Mouse (Mus musculus) limb, embryonic 15.5 days (tissue): ENCODE measurements around the gene Olfr1025-ps1. TPM values are rescaled to one million over a fixed set of nuclear protein-coding genes. Genes with fewer than 3 reads are reported as not detected.

Experiments
- ATAC-seq: fragments of 200-750 bp; cut with Nextera tagmentation; 2 replicates; pipeline ENCODE4 v1.8.0; 2017; ENCODE audit warnings: low read depth, moderate TSS enrichment; ENCODE audit not compliant: insufficient number of reproducible peaks, low FRiP score, low TSS enrichment
- H3K27ac ChIP-seq: fragments of 300-500 bp; sonication (generic); 2 replicates; pipeline ENCODE4 v1.5.1; 2015; ENCODE audit warnings: moderate library complexity, mild to moderate bottlenecking, inconsistent platforms
- H3K27me3 ChIP-seq: fragments of 300-500 bp; sonication (generic); 2 replicates; pipeline ENCODE4 v1.6.1; 2015; ENCODE audit warnings: inconsistent platforms
- H3K36me3 ChIP-seq: fragments of 300-500 bp; sonication (generic); 2 replicates; pipeline ENCODE4 v1.6.1; 2015; ENCODE audit warnings: inconsistent platforms
- H3K4me1 ChIP-seq: fragments of 300-500 bp; sonication (generic); 2 replicates; pipeline ENCODE4 v1.6.1; 2015; ENCODE audit warnings: inconsistent platforms
- H3K4me2 ChIP-seq: fragments of 300-500 bp; sonication (generic); 2 replicates; pipeline ENCODE4 v1.6.1; 2015; ENCODE audit warnings: mild to moderate bottlenecking, inconsistent platforms
- H3K4me3 ChIP-seq: fragments of 300-500 bp; sonication (generic); 2 replicates; pipeline ENCODE4 v1.5.1; 2015; ENCODE audit warnings: mild to moderate bottlenecking, inconsistent platforms
- H3K9ac ChIP-seq: fragments of 300-500 bp; sonication (generic); 2 replicates; pipeline ENCODE4 v1.6.1; 2015; ENCODE audit warnings: inconsistent platforms
- H3K9me3 ChIP-seq: fragments of 300-500 bp; sonication (generic); 2 replicates; pipeline ENCODE4 v1.6.1; 2016; ENCODE audit warnings: inconsistent platforms
- WGBS: fragments of 180-500 bp; shearing (Covaris S2); methylation state at CpG from one replicate; pipeline ENCODE4 v1.1.7; 2015; 5-methylcytosine and 5-hydroxymethylcytosine counted together
- polyA plus RNA-seq: library from polyadenylated mRNA; unstranded; fragments of >200 nt; fragmentation: Nextera tagmentation; extraction: Ambion mirVana; gene quantifications from 2 replicates; pipeline ENCODE4 v1.2.1, GENCODE M21; 2015

The Olfr1025-ps1 gene
- not detected in 2 replicates for polyA plus RNA-seq

DNA sequence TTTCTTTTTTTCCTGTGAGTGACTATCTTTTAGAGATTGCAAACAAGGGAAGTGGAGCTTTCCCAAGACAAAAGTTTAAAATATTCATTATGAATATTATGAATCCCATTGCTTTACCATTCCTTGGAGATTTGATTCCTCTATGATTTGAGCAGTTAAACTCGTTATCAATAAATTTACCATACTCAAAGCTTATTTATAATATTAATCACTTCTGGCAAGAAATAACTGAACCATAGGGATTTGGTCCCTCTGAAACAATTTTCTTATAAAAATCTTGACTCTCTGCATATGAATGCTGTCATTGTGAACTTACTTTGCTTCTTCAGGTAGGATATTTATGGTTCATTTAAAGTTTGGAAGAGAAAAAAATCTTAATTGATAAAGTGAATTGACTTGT is at the start of gene Olfr1025-ps1:
Gene Olfr1025-ps1 (plus strand): TSS at position 301 of the 400 bp plus-strand sequence.
- no peak within 1 kb of the TSS for H3K27ac ChIP-seq
- H3K4me3 ChIP-seq, result no peak within 1 kb of the TSS
- H3K4me1 ChIP-seq, result no peaks in the 10 kb centered on the region
- no peak for ATAC-seq
- no peak within 1 kb of the TSS for H3K4me2 ChIP-seq
- no peaks in the 10 kb centered on the region for H3K27me3 ChIP-seq
- no peaks in the 10 kb centered on the region for H3K9me3 ChIP-seq
- WGBS, result 49% methylated on average over 1 of the region's 1 CpGs
- no peak within 1 kb of the TSS for H3K9ac ChIP-seq
- no peaks in the 10 kb centered on the region for H3K36me3 ChIP-seq

DNA sequence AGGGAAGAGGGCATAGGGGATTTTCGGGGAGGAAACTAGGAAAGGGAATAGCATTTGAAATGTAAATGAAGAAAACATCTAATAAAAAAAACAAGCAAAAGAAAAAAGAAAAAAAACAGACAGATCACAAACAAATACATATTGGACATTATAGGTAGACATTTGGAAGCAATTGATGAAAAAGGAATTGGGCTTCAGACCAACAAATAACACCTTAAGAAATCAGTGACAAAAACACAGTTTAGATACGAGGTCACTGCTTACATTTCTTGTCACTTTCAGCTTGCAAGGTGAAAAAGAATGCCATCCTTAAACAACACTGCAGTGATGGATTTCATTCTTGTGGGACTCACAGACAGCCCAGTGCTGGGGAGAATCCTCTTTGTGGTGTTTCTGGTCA is 46.7 kb upstream of the Olfr1025-ps1 start, which contains the start of gene Olfr1022:
Gene Olfr1022 (plus strand): TSS at position 301 of the 400 bp plus-strand sequence.
- no peak within 1 kb of the TSS for H3K27ac ChIP-seq
- H3K4me2 ChIP-seq, result no peak within 1 kb of the TSS
- H3K9me3 ChIP-seq, result no peaks in the 10 kb centered on the region
- no peak for ATAC-seq
- WGBS, result 43% methylated on average over 2 of the region's 2 CpGs
- H3K27me3 ChIP-seq, result no peaks in the 10 kb centered on the region
- H3K4me3 ChIP-seq, result no peak within 1 kb of the TSS
- H3K9ac ChIP-seq, result no peak within 1 kb of the TSS
- H3K4me1 ChIP-seq, result no peaks in the 10 kb centered on the region
- H3K36me3 ChIP-seq, result no peaks in the 10 kb centered on the region

DNA sequence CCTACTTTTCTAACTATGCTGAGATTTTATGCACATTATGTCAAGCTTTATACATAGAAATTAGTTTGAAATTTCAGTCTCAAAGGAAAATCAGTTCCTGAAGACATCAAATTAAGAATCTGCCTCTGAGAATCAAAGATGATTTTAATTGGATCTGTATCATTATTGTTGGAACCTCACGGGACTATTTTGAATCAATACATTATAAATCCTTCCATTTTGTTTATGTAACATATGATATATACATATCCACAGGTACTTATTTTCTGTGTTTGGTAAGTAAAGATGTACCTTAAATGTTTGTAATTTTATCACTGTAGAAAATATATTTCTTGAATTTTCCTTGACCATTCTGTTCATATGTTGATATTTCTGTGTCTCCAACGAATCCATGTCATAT is 29.7 kb upstream of the Olfr1025-ps1 start, which contains the start of gene Olfr1023:
Gene Olfr1023 (plus strand): TSS at position 301 of the 400 bp plus-strand sequence.
- H3K27me3 ChIP-seq, result no peaks in the 10 kb centered on the region
- WGBS, result 79% methylated on average over 2 of the region's 2 CpGs
- H3K4me1 ChIP-seq, result no peaks in the 10 kb centered on the region
- no peaks in the 10 kb centered on the region for H3K36me3 ChIP-seq
- no peak for ATAC-seq
- no peaks in the 10 kb centered on the region for H3K9me3 ChIP-seq
- H3K4me2 ChIP-seq, result no peak within 1 kb of the TSS
- no peak within 1 kb of the TSS for H3K9ac ChIP-seq
- H3K27ac ChIP-seq, result no peak within 1 kb of the TSS
- H3K4me3 ChIP-seq, result no peak within 1 kb of the TSS

DNA sequence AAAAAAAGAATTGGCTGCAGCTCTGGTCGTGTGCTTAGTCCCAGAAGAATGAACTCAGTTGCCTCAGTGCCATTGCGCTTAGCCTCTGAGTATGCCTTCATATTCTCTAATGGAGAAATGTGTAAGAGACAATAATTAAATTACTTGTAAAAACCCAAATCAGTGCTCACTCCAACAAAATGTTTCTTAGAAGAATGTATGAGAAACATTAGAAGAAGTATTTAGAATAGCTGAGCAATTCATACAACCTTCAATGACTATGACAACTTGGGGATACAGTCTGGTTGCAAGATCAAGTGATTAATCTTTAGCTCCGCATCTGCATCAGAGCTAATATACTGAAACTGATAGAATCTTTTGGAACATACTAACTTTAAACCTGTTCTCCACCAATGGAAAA is 10.0 kb upstream of the Olfr1025-ps1 start, which contains the start of gene Olfr1024:
Gene Olfr1024 (minus strand): TSS at position 101 of the 400 bp plus-strand sequence.
- no peaks in the 10 kb centered on the region for H3K36me3 ChIP-seq
- 83% methylated on average over 3 of the region's 3 CpGs for WGBS
- no peaks in the 10 kb centered on the region for H3K27me3 ChIP-seq
- no peak within 1 kb of the TSS for H3K4me2 ChIP-seq
- no peak for ATAC-seq
- H3K4me1 ChIP-seq, result no peaks in the 10 kb centered on the region
- H3K9me3 ChIP-seq, result no peaks in the 10 kb centered on the region
- no peak within 1 kb of the TSS for H3K4me3 ChIP-seq
- H3K27ac ChIP-seq, result no peak within 1 kb of the TSS
- no peak within 1 kb of the TSS for H3K9ac ChIP-seq

DNA sequence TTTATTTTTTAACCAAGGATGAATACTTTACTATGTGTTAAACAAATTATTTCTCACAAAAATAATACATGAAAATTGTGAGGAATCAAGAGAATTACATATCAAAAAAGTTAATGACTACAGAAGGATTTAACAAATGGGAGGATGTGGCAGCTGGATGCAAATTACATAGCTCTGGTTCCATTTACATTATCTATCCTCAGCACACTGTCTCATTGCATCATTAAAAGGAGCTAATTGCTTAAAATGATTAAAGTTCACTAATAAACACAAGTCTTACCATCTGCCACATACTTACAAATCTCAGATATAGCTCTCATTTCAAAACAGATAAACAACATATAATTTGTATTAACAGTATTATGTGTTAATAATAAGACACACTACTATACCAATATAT is 1.8 kb upstream of the Olfr1025-ps1 start:
- Histone ChIP-seq H3K4me1 (no peaks in the 10 kb centered on the region), H3K9me3 (no peaks in the 10 kb centered on the region), H3K4me2 (no peak overlapping the region), H3K36me3 (no peaks in the 10 kb centered on the region), H3K4me3 (no peak overlapping the region), H3K27ac (no peak overlapping the region), H3K9ac (no peak overlapping the region), H3K27me3 (no peaks in the 10 kb centered on the region)
- no peak for ATAC-seq

DNA sequence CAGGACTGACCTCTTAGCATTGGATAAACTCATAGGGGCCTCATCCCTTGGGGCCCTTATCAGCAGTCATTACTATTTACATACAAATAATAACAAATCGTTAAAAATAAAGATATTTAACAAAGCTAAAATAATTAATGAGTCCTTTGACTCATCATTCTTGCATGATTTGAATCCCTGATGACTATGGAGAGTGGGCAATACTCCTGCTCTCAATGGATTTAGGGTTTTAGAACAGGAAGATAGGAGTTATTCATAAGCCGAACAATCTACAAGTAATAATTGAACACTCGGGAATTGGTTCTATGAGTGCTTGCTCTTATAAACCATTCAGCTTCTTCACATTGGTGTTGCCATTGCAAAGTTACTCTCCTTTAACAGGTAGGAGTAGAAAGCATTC is 6.3 kb downstream of the Olfr1025-ps1 start, which contains the start of gene Olfr1026:
Gene Olfr1026 (plus strand): TSS at position 301 of the 400 bp plus-strand sequence.
- H3K36me3 ChIP-seq, result no peaks in the 10 kb centered on the region
- no peak for ATAC-seq
- no peak within 1 kb of the TSS for H3K4me3 ChIP-seq
- H3K27ac ChIP-seq, result no peak within 1 kb of the TSS
- H3K27me3 ChIP-seq, result no peaks in the 10 kb centered on the region
- no peaks in the 10 kb centered on the region for H3K9me3 ChIP-seq
- 85% methylated on average over 3 of the region's 3 CpGs for WGBS
- no peaks in the 10 kb centered on the region for H3K4me1 ChIP-seq
- H3K9ac ChIP-seq, result no peak within 1 kb of the TSS
- H3K4me2 ChIP-seq, result no peak within 1 kb of the TSS

DNA sequence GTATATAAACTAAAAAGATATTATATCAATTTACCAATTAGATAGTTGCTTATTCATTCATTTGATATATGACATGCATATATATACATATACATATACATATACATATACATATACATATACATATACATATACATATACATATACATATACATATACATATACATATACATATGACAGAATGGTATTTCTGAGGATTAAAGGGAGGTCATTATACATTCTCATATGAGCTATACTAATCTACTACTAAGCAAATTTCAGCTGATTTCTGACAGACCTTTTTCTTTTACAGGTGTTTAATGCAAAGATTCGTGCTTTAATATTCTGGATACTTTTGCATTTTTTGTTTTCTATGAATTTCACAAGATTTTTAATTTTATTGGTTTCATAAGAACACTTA is 35.1 kb downstream of the Olfr1025-ps1 start, which contains the start of gene Olfr1028:
Gene Olfr1028 (plus strand): TSS at position 301 of the 400 bp plus-strand sequence.
- WGBS, result 78% methylated on average over 1 of the region's 1 CpGs
- no peak for ATAC-seq

More for the DNA sequence above, 35.1 kb downstream of the Olfr1025-ps1 start, which contains the start of gene Olfr1028:
- no peak within 1 kb of the TSS for H3K4me2 ChIP-seq
- H3K4me3 ChIP-seq, result no peak within 1 kb of the TSS
- H3K4me1 ChIP-seq, result no peaks in the 10 kb centered on the region
- H3K27ac ChIP-seq, result no peak within 1 kb of the TSS
- H3K36me3 ChIP-seq, result no peaks in the 10 kb centered on the region
- no peaks in the 10 kb centered on the region for H3K27me3 ChIP-seq
- H3K9ac ChIP-seq, result no peak within 1 kb of the TSS
- H3K9me3 ChIP-seq, result no peaks in the 10 kb centered on the region

Other genes starting within 250 kb of the Olfr1025-ps1 start
- not detected in 2 replicates for gene Olfr1006, start 236.4 kb upstream of the Olfr1025-ps1 start, polyA plus RNA-seq
- gene Olfr1008, start 225.8 kb upstream of the Olfr1025-ps1 start, polyA plus RNA-seq, result not detected in 2 replicates
- gene Olfr1009, start 199.8 kb upstream of the Olfr1025-ps1 start, polyA plus RNA-seq, result not detected in 2 replicates
- gene Olfr1012, start 152.4 kb upstream of the Olfr1025-ps1 start, polyA plus RNA-seq, result not detected in 2 replicates
- gene Olfr1013, start 148.1 kb upstream of the Olfr1025-ps1 start, polyA plus RNA-seq, result not detected in 2 replicates
- gene Olfr1014, start 142.5 kb upstream of the Olfr1025-ps1 start, polyA plus RNA-seq, result not detected in 2 replicates
- gene Olfr1015, start 133.2 kb upstream of the Olfr1025-ps1 start, polyA plus RNA-seq, result not detected in 2 replicates
- gene Olfr1016, start 112.6 kb upstream of the Olfr1025-ps1 start, polyA plus RNA-seq, result not detected in 2 replicates
- gene Olfr1018, start 96.7 kb upstream of the Olfr1025-ps1 start, polyA plus RNA-seq, result not detected in 2 replicates
- gene Olfr1019, start 69.7 kb upstream of the Olfr1025-ps1 start, polyA plus RNA-seq, result not detected in 2 replicates
- gene Olfr1020, start 68.2 kb upstream of the Olfr1025-ps1 start, polyA plus RNA-seq, result not detected in 2 replicates
- gene Olfr1022, start 46.6 kb upstream of the Olfr1025-ps1 start, polyA plus RNA-seq, result not detected in 2 replicates
- gene Olfr1023, start 29.6 kb upstream of the Olfr1025-ps1 start, polyA plus RNA-seq, result not detected in 2 replicates
- not detected in 2 replicates for gene Olfr1024, start 10.1 kb upstream of the Olfr1025-ps1 start, polyA plus RNA-seq
- not detected in 2 replicates for gene Olfr1026, start 6.4 kb downstream of the Olfr1025-ps1 start, polyA plus RNA-seq
- not detected in 2 replicates for gene Olfr1028, start 35.2 kb downstream of the Olfr1025-ps1 start, polyA plus RNA-seq
- gene Olfr1029, start 58.7 kb downstream of the Olfr1025-ps1 start, polyA plus RNA-seq, result not detected in 2 replicates
- gene Olfr1030, start 64.1 kb downstream of the Olfr1025-ps1 start, polyA plus RNA-seq, result not detected in 2 replicates
- not detected in 2 replicates for gene Olfr1031, start 75.1 kb downstream of the Olfr1025-ps1 start, polyA plus RNA-seq
- gene Olfr1032, start 90.3 kb downstream of the Olfr1025-ps1 start, polyA plus RNA-seq, result not detected in 2 replicates
- gene Olfr1033, start 105.4 kb downstream of the Olfr1025-ps1 start, polyA plus RNA-seq, result 1.6 TPM in 2 replicates
- gene Olfr1034, start 130.7 kb downstream of the Olfr1025-ps1 start, polyA plus RNA-seq, result 0.04 TPM in 1 of 2 replicates, not detected in the other
- gene Olfr1036, start 158.8 kb downstream of the Olfr1025-ps1 start, polyA plus RNA-seq, result not detected in 2 replicates
- gene Olfr1037, start 172.2 kb downstream of the Olfr1025-ps1 start, polyA plus RNA-seq, result not detected in 2 replicates
- not detected in 2 replicates for gene Olfr1039, start 220.7 kb downstream of the Olfr1025-ps1 start, polyA plus RNA-seq
- gene Olfr1040, start 231.5 kb downstream of the Olfr1025-ps1 start, polyA plus RNA-seq, result not detected in 2 replicates
- not detected in 2 replicates for gene Olfr1042, start 246.6 kb downstream of the Olfr1025-ps1 start, polyA plus RNA-seq